Mouse (Mus musculus): ENCODE measurements at regions not wholly inside any gene's neighbourhood (a gene's known extent, or its start where the extent isn't known, plus 50 kb on each side); places are given as distances from the start of the nearest gene placed in this dataset.

DNA sequence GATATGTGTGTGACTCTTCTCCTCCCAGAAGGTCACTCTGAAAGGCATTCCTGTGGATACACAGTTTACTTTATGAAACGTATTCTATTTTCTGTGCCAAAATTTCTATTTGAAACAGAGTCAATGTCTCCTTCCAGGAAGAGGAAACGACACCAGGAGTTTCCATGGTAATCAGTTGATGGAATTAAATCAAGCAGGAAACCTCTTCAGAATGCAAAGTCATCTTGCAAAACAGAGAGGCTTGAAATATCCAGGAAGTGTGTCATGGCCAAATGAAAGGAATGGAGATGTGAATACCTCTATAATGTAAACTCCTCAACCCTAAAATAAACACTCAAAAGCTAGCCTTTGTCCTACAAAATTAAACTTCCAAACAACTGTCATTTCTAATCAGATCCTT is 189.0 kb upstream of the Agr3 start:
- H3K9me3 ChIP-seq (ENCODE audit: control insufficient read depth, low read length) = no peaks in the 10 kb centered on the region
- no peak overlapping the region for H3K4me2 ChIP-seq (ENCODE audit: low read length)
- no peaks in the 10 kb centered on the region for H3K27me3 ChIP-seq (ENCODE audit: control insufficient read depth, insufficient read depth, low read length)
- H3K9ac ChIP-seq (replicated peaks; ENCODE audit: low read length) = no peak overlapping the region
- DNase-seq = no peak
- no peaks in the 10 kb centered on the region for H3K36me3 ChIP-seq (ENCODE audit: control insufficient read depth, insufficient read depth, low read length)
- no peak overlapping the region for H3K4me3 ChIP-seq (replicated peaks; ENCODE audit: low read depth, low read length)
- H3K4me1 ChIP-seq (ENCODE audit: control insufficient read depth, insufficient read depth, low read length) = no peaks in the 10 kb centered on the region
- no peak for ATAC-seq (ENCODE audit: low FRiP score, low TSS enrichment)
- 58% methylated on average over 2 of the region's 2 CpGs for WGBS
- H3K27ac ChIP-seq (replicated peaks; ENCODE audit: low read depth, low read length) = no peak overlapping the region

DNA sequence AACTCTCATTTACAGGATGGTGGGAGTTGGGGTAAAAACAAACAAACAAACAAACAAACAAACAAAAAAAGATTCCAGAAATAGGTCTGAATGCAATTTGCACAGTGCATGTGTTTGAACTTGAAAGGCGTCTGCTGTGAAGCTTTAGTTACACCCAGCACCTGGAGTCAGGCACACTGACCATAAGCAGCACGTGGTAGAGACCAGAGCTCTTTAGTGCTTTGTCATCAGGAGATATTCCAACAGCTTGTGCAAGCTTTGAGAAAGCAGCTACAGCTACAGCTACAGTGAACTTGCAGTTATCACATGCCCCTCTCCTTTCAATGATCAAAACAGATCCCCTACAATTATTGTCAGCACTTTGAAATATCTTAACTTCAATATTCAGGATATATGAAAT is 190.4 kb upstream of the Agr3 start:
- Histone ChIP-seq H3K27ac (replicated peaks; ENCODE audit: low read depth, low read length) (no peak overlapping the region), H3K9me3 (ENCODE audit: control insufficient read depth, low read length) (no peaks in the 10 kb centered on the region), H3K9ac (replicated peaks; ENCODE audit: low read length) (no peak overlapping the region), H3K4me3 (replicated peaks; ENCODE audit: low read depth, low read length) (no peak overlapping the region), H3K36me3 (ENCODE audit: control insufficient read depth, insufficient read depth, low read length) (no peaks in the 10 kb centered on the region), H3K4me2 (ENCODE audit: low read length) (no peak overlapping the region), H3K27me3 (ENCODE audit: control insufficient read depth, insufficient read depth, low read length) (no peaks in the 10 kb centered on the region), H3K4me1 (ENCODE audit: control insufficient read depth, insufficient read depth, low read length) (no peaks in the 10 kb centered on the region)
- no peak for ATAC-seq (ENCODE audit: low FRiP score, low TSS enrichment)
- WGBS = 75% methylated on average over 2 of the region's 2 CpGs
- DNase-seq = no peak

DNA sequence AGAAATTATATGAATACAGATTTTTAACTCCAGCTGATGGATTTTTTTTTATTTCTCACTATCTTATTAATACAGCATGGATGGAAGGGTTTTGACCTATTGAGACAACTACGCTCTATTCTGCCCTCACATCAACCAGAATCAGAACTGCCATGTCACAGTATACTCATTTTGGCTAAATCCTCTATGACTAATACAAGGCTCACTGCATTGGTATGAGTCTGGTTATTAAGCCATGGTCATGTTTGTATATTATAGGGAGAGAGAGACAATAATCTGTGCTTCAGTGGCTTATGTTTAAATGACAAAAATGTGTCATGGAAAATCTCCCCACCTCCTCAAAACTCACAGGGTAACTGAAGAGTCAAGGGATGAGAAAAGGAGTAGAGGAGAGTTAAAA is 191.0 kb upstream of the Agr3 start:
- Histone ChIP-seq H3K27ac (replicated peaks; ENCODE audit: low read depth, low read length) (no peak overlapping the region), H3K4me1 (ENCODE audit: control insufficient read depth, insufficient read depth, low read length) (no peaks in the 10 kb centered on the region), H3K27me3 (ENCODE audit: control insufficient read depth, insufficient read depth, low read length) (no peaks in the 10 kb centered on the region), H3K36me3 (ENCODE audit: control insufficient read depth, insufficient read depth, low read length) (no peaks in the 10 kb centered on the region), H3K9ac (replicated peaks; ENCODE audit: low read length) (no peak overlapping the region), H3K4me2 (ENCODE audit: low read length) (no peak overlapping the region), H3K4me3 (replicated peaks; ENCODE audit: low read depth, low read length) (no peak overlapping the region), H3K9me3 (ENCODE audit: control insufficient read depth, low read length) (no peaks in the 10 kb centered on the region)
- no peak for ATAC-seq (ENCODE audit: low FRiP score, low TSS enrichment)
- WGBS = 91% methylated on average over 1 of the region's 1 CpGs
- DNase-seq = no peak

DNA sequence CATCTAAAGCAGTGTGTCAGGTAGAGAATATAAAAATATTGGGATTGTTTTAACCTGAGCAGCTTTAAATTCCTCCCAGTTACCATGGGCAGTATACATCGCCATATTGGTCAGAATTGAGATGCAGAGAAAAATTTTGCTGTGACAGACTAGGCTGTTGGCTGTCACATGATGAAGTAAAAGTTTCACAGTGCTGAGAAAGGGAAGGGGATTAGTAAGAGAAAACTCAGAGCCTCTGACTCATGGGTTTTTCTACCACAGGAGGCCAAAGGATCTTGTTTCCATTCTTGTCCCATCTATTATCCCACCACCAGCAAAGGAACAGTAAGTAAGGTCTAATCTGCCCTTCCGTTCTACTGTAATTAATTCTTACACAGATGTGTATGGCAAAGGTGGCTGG is 191.8 kb upstream of the Agr3 start:
- H3K27me3 ChIP-seq (ENCODE audit: control insufficient read depth, insufficient read depth, low read length) = no peaks in the 10 kb centered on the region
- H3K27ac ChIP-seq (replicated peaks; ENCODE audit: low read depth, low read length) = no peak overlapping the region
- 91% methylated on average over 2 of the region's 2 CpGs for WGBS
- DNase-seq (no peak), ATAC-seq (ENCODE audit: low FRiP score, low TSS enrichment) (no peak)
- no peaks in the 10 kb centered on the region for H3K36me3 ChIP-seq (ENCODE audit: control insufficient read depth, insufficient read depth, low read length)
- H3K9ac ChIP-seq (replicated peaks; ENCODE audit: low read length) = no peak overlapping the region
- no peak overlapping the region for H3K4me3 ChIP-seq (replicated peaks; ENCODE audit: low read depth, low read length)
- no peaks in the 10 kb centered on the region for H3K4me1 ChIP-seq (ENCODE audit: control insufficient read depth, insufficient read depth, low read length)
- H3K9me3 ChIP-seq (ENCODE audit: control insufficient read depth, low read length) = no peaks in the 10 kb centered on the region
- no peak overlapping the region for H3K4me2 ChIP-seq (ENCODE audit: low read length)

DNA sequence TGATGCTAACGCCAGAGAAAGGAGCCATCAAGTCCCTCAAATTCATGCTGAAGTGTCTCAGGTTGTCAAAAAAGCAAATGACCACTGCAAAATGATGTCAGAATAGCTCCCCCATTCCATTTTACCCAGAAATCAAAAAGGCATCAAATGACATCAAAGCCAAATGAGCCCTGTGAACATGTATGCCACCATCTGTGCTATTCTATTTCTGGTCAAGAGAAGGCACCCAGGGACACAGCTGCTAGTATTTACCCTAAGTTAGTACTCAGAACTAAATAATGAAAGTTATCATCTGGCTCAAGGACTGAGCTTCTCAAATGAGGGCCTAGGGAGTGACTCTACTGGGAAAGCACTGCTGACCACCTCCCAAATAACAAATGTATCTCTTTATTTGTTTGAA is 191.1 kb upstream of the Ahr start:
- H3K4me2 ChIP-seq (ENCODE audit: low read length) = no peak overlapping the region
- ATAC-seq (ENCODE audit: low FRiP score, low TSS enrichment) = no peak
- 95% methylated on average over 1 of the region's 1 CpGs for WGBS
- DNase-seq = no peak
- H3K36me3 ChIP-seq (ENCODE audit: control insufficient read depth, insufficient read depth, low read length) = no peaks in the 10 kb centered on the region
- no peak overlapping the region for H3K27ac ChIP-seq (replicated peaks; ENCODE audit: low read depth, low read length)
- H3K4me3 ChIP-seq (replicated peaks; ENCODE audit: low read depth, low read length) = no peak overlapping the region
- H3K4me1 ChIP-seq (ENCODE audit: control insufficient read depth, insufficient read depth, low read length) = no peaks in the 10 kb centered on the region
- no peaks in the 10 kb centered on the region for H3K27me3 ChIP-seq (ENCODE audit: control insufficient read depth, insufficient read depth, low read length)
- no peaks in the 10 kb centered on the region for H3K9me3 ChIP-seq (ENCODE audit: control insufficient read depth, low read length)
- H3K9ac ChIP-seq (replicated peaks; ENCODE audit: low read length) = no peak overlapping the region

DNA sequence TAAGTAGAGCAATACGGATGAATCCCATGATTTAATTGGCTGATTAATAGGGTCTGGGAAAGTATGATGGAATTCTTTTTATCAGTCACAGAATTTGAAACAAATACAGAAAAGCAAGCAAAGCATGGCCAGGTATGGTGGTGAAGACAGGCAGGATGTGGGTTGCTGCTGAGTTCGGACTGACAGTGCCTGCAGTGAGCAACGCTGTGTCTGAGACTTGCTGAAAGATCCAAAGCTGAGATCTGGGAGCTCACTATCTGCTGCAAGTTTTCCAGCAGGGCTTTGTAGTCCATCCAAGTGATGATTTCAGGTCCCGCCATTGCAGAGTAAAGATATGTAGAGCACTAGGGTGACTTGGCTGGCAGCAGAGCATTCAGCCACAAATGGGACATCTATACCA is 189.3 kb upstream of the Ahr start:
- Histone ChIP-seq H3K36me3 (ENCODE audit: control insufficient read depth, insufficient read depth, low read length) (no peaks in the 10 kb centered on the region), H3K27me3 (ENCODE audit: control insufficient read depth, insufficient read depth, low read length) (no peaks in the 10 kb centered on the region), H3K9me3 (ENCODE audit: control insufficient read depth, low read length) (no peaks in the 10 kb centered on the region), H3K4me1 (ENCODE audit: control insufficient read depth, insufficient read depth, low read length) (no peaks in the 10 kb centered on the region), H3K27ac (replicated peaks; ENCODE audit: low read depth, low read length) (no peak overlapping the region), H3K4me3 (replicated peaks; ENCODE audit: low read depth, low read length) (no peak overlapping the region), H3K9ac (replicated peaks; ENCODE audit: low read length) (no peak overlapping the region), H3K4me2 (ENCODE audit: low read length) (no peak overlapping the region)
- DNase-seq (no peak), ATAC-seq (ENCODE audit: low FRiP score, low TSS enrichment) (no peak)
- 96% methylated on average over 4 of the region's 4 CpGs for WGBS

DNA sequence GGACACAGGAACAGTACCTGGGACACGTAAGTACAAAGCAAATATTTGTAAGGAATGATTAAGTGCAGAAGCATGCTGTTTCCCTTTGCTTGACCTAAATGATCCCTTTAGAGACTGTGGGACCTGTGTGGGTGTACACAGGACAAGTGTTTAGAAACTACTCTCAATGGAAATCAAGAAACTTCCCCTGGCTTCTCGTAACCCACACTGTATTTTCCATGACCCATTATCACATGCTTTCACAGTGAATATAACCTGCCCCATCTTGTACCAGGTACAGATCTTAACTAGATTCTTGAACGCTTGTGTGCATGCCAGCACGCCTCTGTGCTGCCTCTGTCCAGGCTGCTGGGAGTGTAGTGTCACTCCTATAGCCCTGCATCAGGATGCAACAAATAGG is 177.8 kb upstream of the Ahr start:
- Histone ChIP-seq H3K9ac (replicated peaks; ENCODE audit: low read length) (no peak overlapping the region), H3K9me3 (ENCODE audit: control insufficient read depth, low read length) (no peaks in the 10 kb centered on the region), H3K27me3 (ENCODE audit: control insufficient read depth, insufficient read depth, low read length) (no peaks in the 10 kb centered on the region), H3K4me1 (ENCODE audit: control insufficient read depth, insufficient read depth, low read length) (no peaks in the 10 kb centered on the region), H3K27ac (replicated peaks; ENCODE audit: low read depth, low read length) (no peak overlapping the region), H3K36me3 (ENCODE audit: control insufficient read depth, insufficient read depth, low read length) (no peaks in the 10 kb centered on the region), H3K4me2 (ENCODE audit: low read length) (no peak overlapping the region), H3K4me3 (replicated peaks; ENCODE audit: low read depth, low read length) (no peak overlapping the region)
- ATAC-seq (ENCODE audit: low FRiP score, low TSS enrichment) (no peak), DNase-seq (no peak)
- WGBS = 93% methylated on average over 4 of the region's 4 CpGs

DNA sequence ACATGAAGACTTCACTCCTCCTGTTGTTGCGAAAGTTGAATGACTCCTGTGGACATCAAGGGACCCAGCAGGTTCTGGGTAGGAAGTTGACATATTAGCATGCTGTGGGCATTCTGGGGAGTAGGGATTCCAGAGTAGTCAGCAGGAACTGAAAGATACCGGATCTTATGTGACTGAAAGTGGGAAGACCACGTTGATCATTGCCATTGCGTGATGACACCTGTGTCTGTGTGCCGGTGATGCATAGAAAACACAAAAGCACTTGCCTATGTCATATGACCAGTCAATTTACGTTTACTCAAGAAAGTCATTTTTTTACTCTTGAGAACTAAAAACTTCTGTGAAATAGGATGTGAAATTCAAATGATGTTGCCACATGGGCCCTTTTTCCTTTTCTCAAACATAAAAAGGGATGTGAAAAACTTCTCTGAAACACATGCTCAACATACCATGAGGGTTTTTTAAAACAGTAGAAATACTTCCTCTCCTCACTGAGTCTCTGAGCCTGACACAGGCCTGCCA is 176.8 kb upstream of the Ahr start:
- Histone ChIP-seq H3K27ac (replicated peaks; ENCODE audit: low read depth, low read length) (no peak overlapping the region), H3K36me3 (ENCODE audit: control insufficient read depth, insufficient read depth, low read length) (no peaks in the 10 kb centered on the region), H3K9me3 (ENCODE audit: control insufficient read depth, low read length) (no peaks in the 10 kb centered on the region), H3K4me2 (ENCODE audit: low read length) (no peak overlapping the region), H3K4me1 (ENCODE audit: control insufficient read depth, insufficient read depth, low read length) (no peaks in the 10 kb centered on the region), H3K9ac (replicated peaks; ENCODE audit: low read length) (no peak overlapping the region), H3K4me3 (replicated peaks; ENCODE audit: low read depth, low read length) (no peak overlapping the region), H3K27me3 (ENCODE audit: control insufficient read depth, insufficient read depth, low read length) (no peaks in the 10 kb centered on the region)
- no peak for DNase-seq
- no peak for ATAC-seq (ENCODE audit: low FRiP score, low TSS enrichment)
- WGBS = 92% methylated on average over 6 of the region's 6 CpGs

DNA sequence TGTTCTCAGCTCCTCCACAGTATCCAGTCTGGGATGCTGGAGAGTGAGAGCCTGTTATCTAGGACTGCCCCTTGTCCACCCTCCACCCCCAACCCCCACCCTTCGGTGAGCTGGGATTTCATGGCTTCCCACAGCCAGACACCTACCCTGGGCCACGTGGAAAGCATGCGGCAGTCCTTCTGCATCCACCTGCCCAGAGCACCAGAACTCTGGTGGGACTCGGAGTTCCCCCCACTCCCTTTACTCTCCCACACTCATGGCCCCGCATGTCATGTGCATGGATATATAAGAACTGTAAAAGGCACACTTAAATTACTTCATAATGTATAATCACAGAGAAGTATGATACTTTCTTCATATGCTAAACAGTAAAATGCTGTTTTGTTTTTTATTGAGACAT is 175.5 kb upstream of the Ahr start:
- DNase-seq = no peak
- Histone ChIP-seq H3K4me2 (ENCODE audit: low read length) (no peak overlapping the region), H3K9me3 (ENCODE audit: control insufficient read depth, low read length) (no peaks in the 10 kb centered on the region), H3K4me3 (replicated peaks; ENCODE audit: low read depth, low read length) (no peak overlapping the region), H3K27ac (replicated peaks; ENCODE audit: low read depth, low read length) (no peak overlapping the region), H3K4me1 (ENCODE audit: control insufficient read depth, insufficient read depth, low read length) (no peaks in the 10 kb centered on the region), H3K36me3 (ENCODE audit: control insufficient read depth, insufficient read depth, low read length) (no peaks in the 10 kb centered on the region), H3K27me3 (ENCODE audit: control insufficient read depth, insufficient read depth, low read length) (no peaks in the 10 kb centered on the region), H3K9ac (replicated peaks; ENCODE audit: low read length) (no peak overlapping the region)
- WGBS = 68% methylated on average over 5 of the region's 5 CpGs
- ATAC-seq (ENCODE audit: low FRiP score, low TSS enrichment) = no peak

Measured in midbrain, embryonic 14.5 days (tissue).